17 mouse cellular contexts compared by ENCODE assay signal in the genomic region with DNA sequence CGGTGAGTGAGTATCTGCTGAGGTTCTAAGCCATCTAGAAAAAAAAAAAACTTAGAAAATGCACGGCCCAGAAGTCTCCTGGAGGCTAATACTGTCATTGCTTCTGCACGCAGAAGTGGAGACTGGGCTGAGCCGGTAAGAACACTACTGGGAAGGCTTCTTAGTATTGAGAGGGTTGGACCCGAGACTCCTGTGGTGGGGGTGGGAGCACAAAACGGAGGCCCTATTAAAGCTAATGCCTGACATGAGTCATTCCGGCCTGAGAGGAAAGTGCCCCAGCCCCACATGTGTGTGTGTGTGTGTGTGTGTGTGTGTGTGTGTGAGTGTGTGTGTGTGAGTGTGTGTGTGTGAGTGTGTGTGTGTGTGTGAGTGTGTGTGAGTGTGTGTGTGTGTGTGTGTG. TPM values are rescaled to one million over a fixed set of nuclear protein-coding genes. Genes with fewer than 3 reads are reported as not detected.
DNase-seq lines count a peak whose midpoint lies in the region; ATAC-seq and TF ChIP-seq lines count a peak whose summit lies in the region.
"Had no signal": no experiment of that assay in that cellular context is flagged by ENCODE, and none has a peak within 500 bp of the region (broad histone marks: within the 10 kb centered on the region; RNA-seq: fewer than 3 reads in every experiment).

No protein-coding gene starts in this region.

- no peak for DNase-seq in heart, adult 2 months
- no peak for DNase-seq in heart, adult 8-10 months (ENCODE audit: low spot score)
- DNase-seq in lung, postnatal 0 days (ENCODE audit: low spot score), result peak; percentile 48
- no peak for DNase-seq in lung, postnatal 36 days
- peak; percentile 43 for DNase-seq in ZHBTc4 (ENCODE audit: low read depth, low spot score)
- DNase-seq in thymus, adult 18-20 months, result no peak
- DNase-seq in T-cell, adult 2 months (ENCODE audit: low spot score), result no peak
- DNase-seq: cerebellum, adult 9-10 months; gastrocnemius, postnatal 36 days; kidney, adult 8-10 months had no signal

- no peak overlapping the region for H3K4me2 ChIP-seq in lung, postnatal 0 days (replicated peaks; ENCODE audit: low read depth, low read length)
- H3K4me2 ChIP-seq: hindbrain, embryonic 15.5 days; limb, embryonic 15.5 days; midbrain, embryonic 11.5 days had no signal

- H3K79me2 ChIP-seq in heart, adult 2 months (replicated peaks; ENCODE audit: control insufficient read depth, insufficient read depth, low read length), result no peaks in the 10 kb centered on the region

- TF ChIP-seq POLR2A in heart, adult 2 months (IDR thresholded peaks at IDR 0.05; ENCODE audit: insufficient read depth, low read depth, low read length), result no peak

- no peak overlapping the region for H3K9ac ChIP-seq in heart, adult 2 months (ENCODE audit: low read depth, low read length)
- no peak overlapping the region for H3K9ac ChIP-seq in lung, postnatal 0 days (replicated peaks; ENCODE audit: low read depth)
- H3K9ac ChIP-seq: hindbrain, embryonic 15.5 days; limb, embryonic 15.5 days had no signal

- intact Hi-C loops in heart, adult 2 months (cut with DNase I), result loop anchor here (5.0 to 10.0 kb wide), 3 partner anchors 55 to 132 kb away; no protein-coding TSS in a partner anchor

- H3K4me3 ChIP-seq in heart, adult 2 months, result no peak overlapping the region
- H3K4me3 ChIP-seq in lung, postnatal 0 days (ENCODE audit: low read depth, low read length), result no peak overlapping the region
- H3K4me3 ChIP-seq: forebrain, embryonic 10.5 days; hindbrain, embryonic 15.5 days; limb, embryonic 15.5 days had no signal

- 39% methylated on average over 7 of the region's 7 CpGs for WGBS in heart, adult 2 months
- WGBS in lung, postnatal 0 days, result 38% methylated on average over 7 of the region's 7 CpGs

- TF ChIP-seq EP300 in heart, adult 2 months (IDR thresholded peaks at IDR 0.05; ENCODE audit: insufficient read depth, low read depth, low read length), result no peak
- no peak for TF ChIP-seq EP300 in lung, postnatal 0 days (IDR thresholded peaks at IDR 0.05)

- no peaks in the 10 kb centered on the region for H3K36me3 ChIP-seq in heart, adult 2 months (ENCODE audit: control insufficient read depth, insufficient read depth, low read length)
- H3K36me3 ChIP-seq in lung, postnatal 0 days (ENCODE audit: insufficient read depth, low read length), result no peaks in the 10 kb centered on the region
- H3K36me3 ChIP-seq: hindbrain, embryonic 15.5 days had no signal

- H3K9me3 ChIP-seq in lung, postnatal 0 days (ENCODE audit: low read length), result no peaks in the 10 kb centered on the region
- H3K9me3 ChIP-seq: forebrain, embryonic 10.5 days; hindbrain, embryonic 15.5 days; limb, embryonic 15.5 days had no signal

- peaks cover 5% of the 10 kb centered on the region for H3K4me1 ChIP-seq in heart, adult 2 months (ENCODE audit: control insufficient read depth, insufficient read depth, low read length)
- H3K4me1 ChIP-seq in lung, postnatal 0 days (ENCODE audit: insufficient read depth, low read depth, low read length), result 0 out of 2 replicates have a peak, but pooled peaks cover 3% of the 10 kb centered on the region

- no peaks in the 10 kb centered on the region for H3K27me3 ChIP-seq in heart, adult 2 months (ENCODE audit: control insufficient read depth, insufficient read depth, low read length)
- H3K27me3 ChIP-seq in lung, postnatal 0 days (replicated peaks; ENCODE audit: insufficient read depth, low read length), result no peaks in the 10 kb centered on the region
- H3K27me3 ChIP-seq: hindbrain, embryonic 15.5 days had no signal

- peak; percentile 21; the same call in 1 of the 2 replicates for TF ChIP-seq CTCF in heart, adult 2 months (IDR thresholded peaks at IDR 0.05)
- no peak for TF ChIP-seq CTCF in lung, postnatal 0 days (IDR thresholded peaks at IDR 0.05)

- ATAC-seq in lung, postnatal 0 days, result peak; percentile 15; the same call in 1 of the 2 replicates

- H3K27ac ChIP-seq in heart, adult 2 months, result peak overlapping the region; percentile 65
- H3K27ac ChIP-seq in lung, postnatal 0 days (ENCODE audit: low read length), result no peak overlapping the region
- H3K27ac ChIP-seq: hindbrain, embryonic 15.5 days had no signal

RNA-seq across cellular contexts. Expression of gene Mxra7, which starts 20.7 kb away (rescaled TPM):
- 10 to 100 TPM; 15.1 to 19.4 TPM for total RNA-seq in heart, adult 2 months (2021)
- 10.4 and 15.6 TPM in 2 replicates for polyA plus RNA-seq in heart, adult 2 months (2012; rRNA removed)
- 10 to 100 TPM; 14.2 to 20.8 (median 18.2) TPM for total RNA-seq in heart, adult 8-10 months (2022)
- polyA plus RNA-seq in lung, postnatal 0 days (2015; fragmentation: Nextera tagmentation; extraction: Ambion mirVana), result 34.6 and 38.7 TPM in 2 replicates

RNA-seq across cellular contexts. Expression of gene St6galnac1, which starts 31.8 kb away (rescaled TPM):
- not detected for total RNA-seq in heart, adult 2 months (2021)
- polyA plus RNA-seq in heart, adult 2 months (2012; rRNA removed), result not detected in 2 replicates
- total RNA-seq in heart, adult 8-10 months (2022), result not detected
- polyA plus RNA-seq in lung, postnatal 0 days (2015; fragmentation: Nextera tagmentation; extraction: Ambion mirVana), result not detected in 2 replicates
- total RNA-seq: gastrocnemius, postnatal 36 days had no signal
- polyA plus RNA-seq: forebrain, embryonic 10.5 days; hindbrain, embryonic 15.5 days; limb, embryonic 15.5 days; lung, embryonic 16.5 days; midbrain, embryonic 11.5 days; neural tube, embryonic 11.5 days; stomach, embryonic 16.5 days had no signal

RNA-seq across cellular contexts. Expression of gene Mettl23, which starts 36.0 kb away (rescaled TPM):
- 10 to 100 TPM; 38.3 to 40.5 TPM for total RNA-seq in heart, adult 2 months (2021)
- 34.3 and 59.4 TPM in 2 replicates for polyA plus RNA-seq in heart, adult 2 months (2012; rRNA removed)
- 10 to 100 TPM; 36.9 to 38.6 (median 38.1) TPM for total RNA-seq in heart, adult 8-10 months (2022)
- polyA plus RNA-seq in lung, postnatal 0 days (2015; fragmentation: Nextera tagmentation; extraction: Ambion mirVana), result 62.3 and 65.2 TPM in 2 replicates

RNA-seq across cellular contexts. Expression of gene Jmjd6, which starts 36.1 kb away (rescaled TPM):
- 10 to 100 TPM; 34.1 to 37.4 TPM for total RNA-seq in heart, adult 2 months (2021)
- 14.6 and 20.9 TPM in 2 replicates for polyA plus RNA-seq in heart, adult 2 months (2012; rRNA removed)
- 10 to 100 TPM; 28.5 to 39.4 (median 35.9) TPM for total RNA-seq in heart, adult 8-10 months (2022)
- polyA plus RNA-seq in lung, postnatal 0 days (2015; fragmentation: Nextera tagmentation; extraction: Ambion mirVana), result 37.0 and 37.8 TPM in 2 replicates

RNA-seq across cellular contexts. Expression of gene Mfsd11, which starts 45.1 kb away (rescaled TPM):
- 10 to 100 TPM; 29.9 to 33.5 TPM for total RNA-seq in heart, adult 2 months (2021)
- polyA plus RNA-seq in heart, adult 2 months (2012; rRNA removed), result 23.8 and 27.9 TPM in 2 replicates
- 10 to 100 TPM; 27.3 to 33.6 (median 29.7) TPM for total RNA-seq in heart, adult 8-10 months (2022)
- 37.9 and 44.7 TPM in 2 replicates for polyA plus RNA-seq in lung, postnatal 0 days (2015; fragmentation: Nextera tagmentation; extraction: Ambion mirVana)

Comparison
In these comparisons a context has a peak if more than half of its experiments do, and no peak if none do; other contexts are left out.
1. DNase-seq: peak in lung, postnatal 0 days (single experiment) and ZHBTc4 (single experiment); none in heart, adult 2 months (0 of 2), heart, adult 8-10 months (single experiment), lung, postnatal 36 days (single experiment), thymus, adult 18-20 months (0 of 2) and T-cell, adult 2 months (single experiment).